Comparison of ENCODE assay signal across 10 mouse cellular contexts in the genomic region with DNA sequence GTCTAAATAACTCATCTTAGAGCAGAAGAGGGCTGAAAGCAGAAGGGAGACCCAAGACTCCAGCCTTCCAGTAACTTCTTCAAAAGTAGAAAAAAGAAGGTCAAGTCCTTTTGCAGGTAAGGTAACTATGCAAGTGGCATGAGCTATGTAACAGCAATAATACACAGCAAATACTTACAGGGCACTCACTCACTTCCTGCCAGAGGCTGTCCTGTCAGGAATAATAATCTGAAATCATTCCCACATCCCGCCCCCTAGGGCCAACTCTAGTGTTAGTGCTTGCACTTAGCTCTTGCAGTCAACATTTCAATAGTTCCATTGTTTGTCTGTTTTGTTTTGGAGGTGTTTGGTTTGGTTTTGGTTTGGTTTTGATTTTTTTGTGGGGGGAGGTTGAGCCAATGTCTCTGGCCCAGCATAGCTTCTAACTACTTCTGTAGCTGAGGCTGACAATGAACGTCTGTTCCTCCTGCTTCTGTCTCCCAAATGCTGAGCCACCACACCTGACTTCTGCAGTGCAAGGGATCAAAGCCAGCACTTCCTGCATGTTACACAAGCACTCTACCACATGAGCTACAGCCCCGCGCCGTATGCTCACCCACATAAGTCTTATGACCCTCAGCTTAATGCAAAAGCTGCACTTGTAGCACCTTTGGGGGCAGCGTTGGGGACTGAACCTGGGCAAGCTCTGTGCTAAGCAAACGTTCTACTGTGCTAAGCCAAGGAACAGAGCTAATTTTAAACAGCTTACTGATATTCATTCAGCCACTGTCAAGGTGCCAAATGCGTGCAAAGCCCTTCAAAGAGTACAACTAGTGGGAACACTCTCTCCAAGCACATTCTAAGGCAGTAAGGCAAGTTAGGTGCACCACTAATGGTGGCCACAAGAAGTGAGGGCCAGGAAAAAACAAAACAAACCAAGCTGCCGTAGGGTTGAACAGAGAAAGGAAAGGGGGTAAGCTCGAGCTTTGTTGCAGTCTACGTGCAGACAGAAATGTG. TPM values are rescaled to one million over a fixed set of nuclear protein-coding genes. Genes with fewer than 3 reads are reported as not detected.
DNase-seq lines count a peak whose midpoint lies in the region; ATAC-seq and TF ChIP-seq lines count a peak whose summit lies in the region.
"Had no signal": no experiment of that assay in that cellular context is flagged by ENCODE, and none has a peak within 500 bp of the region (broad histone marks: within the 10 kb centered on the region; RNA-seq: fewer than 3 reads in every experiment).

No protein-coding gene starts in this region.

- ATAC-seq in limb, embryonic 11.5 days (ENCODE audit: insufficient number of reproducible peaks, low FRiP score, low TSS enrichment, low read depth) = no peak
- no peak for ATAC-seq in midbrain, postnatal 0 days (ENCODE audit: low FRiP score)

- no peaks in the 10 kb centered on the region for H3K27me3 ChIP-seq in heart, adult 2 months (ENCODE audit: control insufficient read depth, insufficient read depth, low read length)
- H3K27me3 ChIP-seq in limb, embryonic 11.5 days (ENCODE audit: control insufficient read depth, insufficient read depth, low read length) = no peaks in the 10 kb centered on the region
- no peaks in the 10 kb centered on the region for H3K27me3 ChIP-seq in midbrain, postnatal 0 days (ENCODE audit: insufficient read depth, low read length)
- H3K27me3 ChIP-seq: hindbrain, embryonic 13.5 days had no signal

- 37% methylated on average over 11 of the region's 11 CpGs for WGBS in heart, adult 2 months
- 69% methylated on average over 11 of the region's 11 CpGs for WGBS in limb, embryonic 11.5 days
- WGBS in midbrain, postnatal 0 days = 73% methylated on average over 11 of the region's 11 CpGs

- H3K27ac ChIP-seq in heart, adult 2 months = peak overlapping the region; percentile 84
- H3K27ac ChIP-seq in limb, embryonic 11.5 days (replicated peaks; ENCODE audit: low read depth, low read length) = no peak overlapping the region
- H3K27ac ChIP-seq in midbrain, postnatal 0 days (ENCODE audit: low read depth, low read length) = no peak overlapping the region
- no peak overlapping the region for H3K27ac ChIP-seq in left cerebral cortex, adult 2 months
- H3K27ac ChIP-seq: hindbrain, embryonic 13.5 days had no signal

- TF ChIP-seq EP300 in heart, adult 2 months (IDR thresholded peaks at IDR 0.05; ENCODE audit: insufficient read depth, low read depth, low read length) = 0 out of 2 replicates have a peak, but pooled peaks have one; percentile 45

- TF ChIP-seq CTCF in heart, adult 2 months (IDR thresholded peaks at IDR 0.05) = peak; percentile 11; the same call in 1 of the 2 replicates
- TF ChIP-seq CTCF in midbrain, postnatal 0 days (IDR thresholded peaks at IDR 0.05) = no peak
- no peak for TF ChIP-seq CTCF in left cerebral cortex, adult 2 months (IDR thresholded peaks at IDR 0.05)

- no peak overlapping the region for H3K4me2 ChIP-seq in limb, embryonic 11.5 days (ENCODE audit: low read depth, severe bottlenecking)
- H3K4me2 ChIP-seq in midbrain, postnatal 0 days (ENCODE audit: low read depth, low read length, poor library complexity, severe bottlenecking) = no peak overlapping the region
- H3K4me2 ChIP-seq: hindbrain, embryonic 13.5 days had no signal

- peaks cover 9% of the 10 kb centered on the region for H3K4me1 ChIP-seq in heart, adult 2 months (ENCODE audit: control insufficient read depth, insufficient read depth, low read length)
- no peaks in the 10 kb centered on the region for H3K4me1 ChIP-seq in limb, embryonic 11.5 days (ENCODE audit: control insufficient read depth, insufficient read depth, low read length)
- no peaks in the 10 kb centered on the region for H3K4me1 ChIP-seq in midbrain, postnatal 0 days (ENCODE audit: insufficient read depth, low read length)

- H3K79me2 ChIP-seq in heart, adult 2 months (replicated peaks; ENCODE audit: control insufficient read depth, insufficient read depth, low read length) = peaks cover 2% of the 10 kb centered on the region; the same call in 1 of the 2 replicates

- H3K9me3 ChIP-seq in limb, embryonic 11.5 days (ENCODE audit: control insufficient read depth, low read length) = no peaks in the 10 kb centered on the region
- H3K9me3 ChIP-seq in midbrain, postnatal 0 days (ENCODE audit: low read length) = no peaks in the 10 kb centered on the region
- H3K9me3 ChIP-seq: hindbrain, embryonic 13.5 days had no signal

- peaks cover 16% of the 10 kb centered on the region for H3K36me3 ChIP-seq in heart, adult 2 months (ENCODE audit: control insufficient read depth, insufficient read depth, low read length)
- no peaks in the 10 kb centered on the region for H3K36me3 ChIP-seq in limb, embryonic 11.5 days (ENCODE audit: control insufficient read depth, insufficient read depth, low read length)
- no peaks in the 10 kb centered on the region for H3K36me3 ChIP-seq in midbrain, postnatal 0 days (ENCODE audit: insufficient read depth, low read length)
- H3K36me3 ChIP-seq: hindbrain, embryonic 13.5 days had no signal

- intact Hi-C loops in heart, adult 2 months (cut with DNase I) = no loop called here
- intact Hi-C loops in left cerebral cortex, adult 2 months (cut with DNase I) = no loop called here

- TF ChIP-seq POLR2A in heart, adult 2 months (IDR thresholded peaks at IDR 0.05; ENCODE audit: insufficient read depth, low read depth, low read length) = no peak

- H3K4me3 ChIP-seq in heart, adult 2 months = no peak overlapping the region; the same call in 1 of the 2 replicates
- H3K4me3 ChIP-seq in limb, embryonic 11.5 days (ENCODE audit: low read depth, low read length) = no peak overlapping the region
- H3K4me3 ChIP-seq in midbrain, postnatal 0 days (ENCODE audit: low read depth, low read length) = no peak overlapping the region
- H3K4me3 ChIP-seq in left cerebral cortex, adult 2 months = no peak overlapping the region
- H3K4me3 ChIP-seq: hindbrain, embryonic 13.5 days had no signal

- peak overlapping the region; percentile 38; the same call in 1 of the 2 replicates for H3K9ac ChIP-seq in heart, adult 2 months (ENCODE audit: low read depth, low read length)
- no peak overlapping the region for H3K9ac ChIP-seq in limb, embryonic 11.5 days (ENCODE audit: low read length)
- H3K9ac ChIP-seq in midbrain, postnatal 0 days (replicated peaks; ENCODE audit: low read length, poor library complexity, severe bottlenecking) = no peak overlapping the region
- H3K9ac ChIP-seq: hindbrain, embryonic 13.5 days had no signal

- peak; percentile 8 for DNase-seq in right cerebral cortex, adult 18-20 months
- DNase-seq in right cerebral cortex, postnatal 10 days (ENCODE audit: low spot score in 2 of 2) = no peak
- DNase-seq in heart, adult 2 months = peak; percentile 47 to 72
- DNase-seq in limb, embryonic 11.5 days (ENCODE audit: low spot score) = peak; percentile 27
- DNase-seq in skeletal muscle tissue, adult 2 months (ENCODE audit: low read depth, low spot score) = peak; percentile 79
- no peak for DNase-seq in ovary, adult 18-20 months (ENCODE audit: low spot score)
- no peak for DNase-seq in midbrain, postnatal 0 days (ENCODE audit: low spot score)
- no peak for DNase-seq in left cerebral cortex, adult 2 months (ENCODE audit: extremely low spot score in 1 of 2, low spot score in 2 of 2)
- DNase-seq: right cerebral cortex, postnatal 4 days had no signal

RNA-seq across cellular contexts. Expression of a gene that starts 28.9 kb away (rescaled TPM):
- 1 to 10 TPM; 6.3 to 8.5 TPM for total RNA-seq in heart, adult 2 months (2021)
- 1.9 and 3.1 TPM in 2 replicates for polyA plus RNA-seq in heart, adult 2 months (2012; rRNA removed)
- 0.75 and 0.84 TPM in 2 replicates for polyA plus RNA-seq in limb, embryonic 11.5 days (2014; fragmentation: Nextera tagmentation; extraction: Ambion mirVana)
- 0.16 and 0.33 TPM in 2 replicates for total RNA-seq in midbrain, postnatal 0 days (2014; rRNA removed)
- 0.21 and 0.42 TPM in 2 replicates for polyA plus RNA-seq in midbrain, postnatal 0 days (2015; fragmentation: Nextera tagmentation; extraction: Ambion mirVana)
- total RNA-seq in left cerebral cortex, adult 2 months (2021) = under 1 TPM; 0.33 to 0.66 TPM

RNA-seq across cellular contexts. Expression of a gene that starts 28.9 kb away (rescaled TPM):
- 10 to 100 TPM; 36.6 to 45.3 TPM for total RNA-seq in heart, adult 2 months (2021)
- polyA plus RNA-seq in heart, adult 2 months (2012; rRNA removed) = 21.9 and 25.0 TPM in 2 replicates
- polyA plus RNA-seq in limb, embryonic 11.5 days (2014; fragmentation: Nextera tagmentation; extraction: Ambion mirVana) = 1.5 and 2.2 TPM in 2 replicates
- total RNA-seq in midbrain, postnatal 0 days (2014; rRNA removed) = 1.9 and 2.2 TPM in 2 replicates
- polyA plus RNA-seq in midbrain, postnatal 0 days (2015; fragmentation: Nextera tagmentation; extraction: Ambion mirVana) = 0.43 and 0.65 TPM in 2 replicates
- 1 to 10 TPM in 1 of 2 experiments, under 1 TPM in 1; 0.27 to 1.1 TPM for total RNA-seq in left cerebral cortex, adult 2 months (2021)

RNA-seq across cellular contexts. Expression of a gene that starts 41.3 kb away (rescaled TPM):
- 10 to 100 TPM; 47.0 to 68.1 TPM for total RNA-seq in heart, adult 2 months (2021)
- polyA plus RNA-seq in heart, adult 2 months (2012; rRNA removed) = 25.0 and 38.7 TPM in 2 replicates
- 1.7 and 2.1 TPM in 2 replicates for polyA plus RNA-seq in limb, embryonic 11.5 days (2014; fragmentation: Nextera tagmentation; extraction: Ambion mirVana)
- total RNA-seq in midbrain, postnatal 0 days (2014; rRNA removed) = 1.1 and 1.2 TPM in 2 replicates
- 0.28 and 0.32 TPM in 2 replicates for polyA plus RNA-seq in midbrain, postnatal 0 days (2015; fragmentation: Nextera tagmentation; extraction: Ambion mirVana)
- total RNA-seq in left cerebral cortex, adult 2 months (2021) = 1 to 10 TPM; 3.2 to 5.6 TPM

Comparison
In these comparisons a context has a peak if more than half of its experiments do, and no peak if none do; other contexts are left out.
1. DNase-seq: peak in right cerebral cortex, adult 18-20 months (single experiment), heart, adult 2 months (2 of 2), limb, embryonic 11.5 days (single experiment) and skeletal muscle tissue, adult 2 months (single experiment); none in right cerebral cortex, postnatal 10 days (0 of 2), ovary, adult 18-20 months (single experiment), midbrain, postnatal 0 days (single experiment) and left cerebral cortex, adult 2 months (0 of 2).
2. RNA of a gene that starts 28.9 kb away (total RNA-seq): 36.6 to 45.3 TPM in heart, adult 2 months; 1.9 to 2.2 TPM in midbrain, postnatal 0 days and 0.27 to 1.1 TPM in left cerebral cortex, adult 2 months; every median in the first group is over 10 times any median in the second.
3. RNA of a gene that starts 41.3 kb away (total RNA-seq): 47.0 to 68.1 TPM in heart, adult 2 months; 3.2 to 5.6 TPM in left cerebral cortex, adult 2 months and 1.1 to 1.2 TPM in midbrain, postnatal 0 days; every median in the first group is over 4 times any median in the second.